Mouse (Mus musculus): ENCODE data around the gene Mgst2. TPM values are rescaled to one million over a fixed set of nuclear protein-coding genes. Genes with fewer than 3 reads are reported as not detected.
A peak's percentile ranks its signal among the peaks of the same experiment; 100 is the strongest.

Gene Mgst2
- polyA plus RNA-seq, 1 experiment: 134 TPM

DNA sequence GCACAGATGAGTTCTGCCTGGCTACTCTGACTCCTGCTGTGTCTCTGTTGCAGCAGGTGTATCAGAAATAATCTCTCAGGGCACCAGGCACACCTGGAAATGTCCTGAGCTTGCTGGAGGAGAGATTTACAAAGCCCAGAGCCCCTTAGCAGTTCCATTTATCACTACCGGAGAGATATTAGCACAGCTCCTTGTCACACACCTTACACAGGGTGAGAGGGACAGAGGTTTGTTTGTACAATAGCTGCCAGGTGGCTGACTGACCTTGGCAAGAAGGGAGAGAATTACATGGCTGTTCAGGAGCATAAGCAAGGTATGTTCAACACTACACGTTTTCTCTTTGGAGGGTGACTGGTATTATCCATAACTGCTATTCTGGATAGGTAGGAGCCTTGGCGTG lies 35.6 kb downstream of the Mgst2 start:
- H3K27ac ChIP-seq (ENCODE audit: control insufficient read depth, insufficient read depth, low read depth, low read length, poor library complexity): no peak overlapping the region
- TF ChIP-seq CTCF (IDR thresholded peaks at IDR 0.05; ENCODE audit: control insufficient read depth, insufficient read depth, low read length): no peak
- no peak for TF ChIP-seq POLR2A (IDR thresholded peaks at IDR 0.05; ENCODE audit: borderline replicate concordance, control insufficient read depth, low read depth, low read length)
- H3K4me1 ChIP-seq (ENCODE audit: control insufficient read depth, insufficient read depth, low read length): no peaks in the 10 kb centered on the region
- WGBS: 82% methylated on average over 3 of the region's 3 CpGs
- H3K4me3 ChIP-seq (replicated peaks; ENCODE audit: control insufficient read depth, low read depth, low read length): no peak overlapping the region

DNA sequence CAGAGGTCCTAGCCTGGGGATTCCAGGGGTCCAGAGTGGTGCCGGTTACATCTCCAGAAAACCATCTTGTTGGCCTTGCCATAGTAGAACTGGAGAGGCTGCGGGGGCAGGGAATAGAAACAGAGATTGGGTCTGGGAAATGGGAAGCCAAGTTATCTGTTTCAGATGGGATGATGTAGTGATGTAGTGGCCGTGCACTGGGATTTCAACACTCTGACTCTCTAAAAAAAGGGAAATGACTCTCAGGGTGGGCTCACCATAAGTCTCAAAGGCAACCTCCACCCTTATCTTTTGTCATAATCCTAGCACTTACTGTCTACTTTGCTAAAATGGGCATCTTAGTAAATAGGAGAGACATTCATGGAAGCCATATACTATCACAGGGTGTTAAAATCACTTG lies 37.8 kb downstream of the Mgst2 start:
- TF ChIP-seq POLR2A (IDR thresholded peaks at IDR 0.05; ENCODE audit: borderline replicate concordance, control insufficient read depth, low read depth, low read length): no peak
- TF ChIP-seq CTCF (IDR thresholded peaks at IDR 0.05; ENCODE audit: control insufficient read depth, insufficient read depth, low read length): no peak
- Histone ChIP-seq H3K4me1 (ENCODE audit: control insufficient read depth, insufficient read depth, low read length) (no peaks in the 10 kb centered on the region; the same call in 1 of the 2 replicates), H3K4me3 (replicated peaks; ENCODE audit: control insufficient read depth, low read depth, low read length) (no peak overlapping the region), H3K27ac (ENCODE audit: control insufficient read depth, insufficient read depth, low read depth, low read length, poor library complexity) (no peak overlapping the region)
- WGBS: 70% methylated on average over 3 of the region's 3 CpGs

DNA sequence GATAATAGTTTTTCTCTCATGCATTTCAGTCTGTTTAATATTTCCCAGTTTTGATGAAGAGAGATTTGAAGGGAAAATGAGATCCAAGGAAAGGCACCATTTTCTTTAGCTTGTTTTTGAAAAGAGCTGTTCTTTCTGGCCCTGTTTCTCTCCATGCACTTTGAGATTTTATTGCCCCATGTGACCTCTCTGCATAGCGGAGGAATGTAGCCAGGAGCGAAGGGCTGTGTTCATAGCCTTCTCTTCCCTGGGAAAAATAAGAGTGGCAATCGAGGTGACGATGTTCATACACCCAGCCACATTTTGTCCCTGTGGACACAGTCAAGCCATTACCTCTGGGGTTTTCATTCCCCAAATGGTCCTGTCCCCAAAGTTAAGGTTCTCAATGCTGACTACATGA lies 40.0 kb downstream of the Mgst2 start:
- no peak overlapping the region for H3K27ac ChIP-seq (ENCODE audit: control insufficient read depth, insufficient read depth, low read depth, low read length, poor library complexity)
- no peak for TF ChIP-seq CTCF (IDR thresholded peaks at IDR 0.05; ENCODE audit: control insufficient read depth, insufficient read depth, low read length)
- no peak for TF ChIP-seq POLR2A (IDR thresholded peaks at IDR 0.05; ENCODE audit: borderline replicate concordance, control insufficient read depth, low read depth, low read length)
- H3K4me3 ChIP-seq (replicated peaks; ENCODE audit: control insufficient read depth, low read depth, low read length): no peak overlapping the region
- WGBS: 85% methylated on average over 4 of the region's 4 CpGs
- no peaks in the 10 kb centered on the region; the same call in 1 of the 2 replicates for H3K4me1 ChIP-seq (ENCODE audit: control insufficient read depth, insufficient read depth, low read length)

DNA sequence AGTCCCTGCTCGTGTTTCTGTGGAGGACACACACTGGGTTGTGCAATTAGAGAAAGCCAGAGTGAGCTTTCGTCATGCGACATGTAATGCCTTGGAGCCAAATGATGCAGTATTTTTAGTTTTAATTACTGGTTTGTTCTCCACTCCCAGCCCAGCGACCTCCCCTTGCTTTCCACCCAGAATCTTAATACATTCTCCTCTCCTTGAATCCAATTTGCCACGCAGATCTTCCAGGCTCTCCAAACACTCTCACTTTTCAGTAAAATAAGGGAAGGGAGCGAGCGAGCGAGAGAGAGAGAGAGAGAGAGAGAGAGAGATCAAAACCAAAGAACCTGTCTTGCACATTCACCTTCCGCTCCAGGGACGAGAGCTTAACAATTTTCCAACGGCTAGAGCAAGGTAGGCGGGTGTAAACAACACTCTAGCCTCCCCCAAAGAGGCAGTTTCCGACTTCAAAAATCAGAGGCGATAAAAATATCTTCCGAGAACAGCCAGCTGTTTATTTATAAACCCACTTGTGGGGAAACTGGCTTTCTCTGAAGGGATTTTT lies 40.6 kb downstream of the Mgst2 start:
- 5% methylated on average over 15 of the region's 15 CpGs for WGBS
- H3K27ac ChIP-seq (ENCODE audit: control insufficient read depth, insufficient read depth, low read depth, low read length, poor library complexity): no peak overlapping the region
- no peak overlapping the region for H3K4me3 ChIP-seq (replicated peaks; ENCODE audit: control insufficient read depth, low read depth, low read length)
- H3K4me1 ChIP-seq (ENCODE audit: control insufficient read depth, insufficient read depth, low read length): no peaks in the 10 kb centered on the region; the same call in 1 of the 2 replicates
- no peak for TF ChIP-seq CTCF (IDR thresholded peaks at IDR 0.05; ENCODE audit: control insufficient read depth, insufficient read depth, low read length)
- TF ChIP-seq POLR2A (IDR thresholded peaks at IDR 0.05; ENCODE audit: borderline replicate concordance, control insufficient read depth, low read depth, low read length): no peak

DNA sequence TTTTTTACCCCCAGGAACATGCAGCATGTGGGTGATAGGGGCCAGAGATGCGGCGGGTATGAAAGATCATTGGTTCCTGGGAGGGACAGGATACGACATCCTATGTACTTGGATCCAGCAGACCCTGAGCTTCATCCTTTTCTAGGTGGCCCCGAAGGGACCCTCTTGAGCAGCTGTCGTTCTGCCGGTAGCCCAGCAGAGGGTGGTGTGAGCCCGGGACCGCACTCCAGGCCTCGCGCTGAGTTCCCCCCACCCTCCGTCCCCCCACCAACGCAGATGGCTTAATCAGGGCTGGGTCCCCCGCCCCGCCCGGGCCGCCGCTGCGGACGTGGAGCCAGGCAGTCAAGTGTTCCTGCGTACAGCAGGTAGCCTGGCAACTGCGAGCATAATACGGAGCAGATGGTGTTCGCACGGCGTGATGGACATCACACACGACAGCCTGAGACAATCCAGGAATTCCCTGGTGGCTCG lies 41.2 kb downstream of the Mgst2 start:
- WGBS: under 1% methylated on average over 27 of the region's 27 CpGs
- TF ChIP-seq POLR2A (IDR thresholded peaks at IDR 0.05; ENCODE audit: borderline replicate concordance, control insufficient read depth, low read depth, low read length): peak; percentile 22; the same call in 1 of the 2 replicates
- peak; percentile 68 for TF ChIP-seq CTCF (IDR thresholded peaks at IDR 0.05; ENCODE audit: control insufficient read depth, insufficient read depth, low read length)
- Histone ChIP-seq H3K4me3 (replicated peaks; ENCODE audit: control insufficient read depth, low read depth, low read length) (peak overlapping the region; percentile 61), H3K4me1 (ENCODE audit: control insufficient read depth, insufficient read depth, low read length) (no peaks in the 10 kb centered on the region; the same call in 1 of the 2 replicates), H3K27ac (ENCODE audit: control insufficient read depth, insufficient read depth, low read depth, low read length, poor library complexity) (no peak overlapping the region)

GRCm38 (mm10) chr3:51701950-51702349 lies 41.8 kb downstream of the Mgst2 start:
- TF ChIP-seq POLR2A (IDR thresholded peaks at IDR 0.05; ENCODE audit: borderline replicate concordance, control insufficient read depth, low read depth, low read length): no peak
- no peak for TF ChIP-seq CTCF (IDR thresholded peaks at IDR 0.05; ENCODE audit: control insufficient read depth, insufficient read depth, low read length)
- WGBS: 29% methylated on average over 13 of the region's 13 CpGs
- no peak overlapping the region for H3K27ac ChIP-seq (ENCODE audit: control insufficient read depth, insufficient read depth, low read depth, low read length, poor library complexity)
- H3K4me1 ChIP-seq (ENCODE audit: control insufficient read depth, insufficient read depth, low read length): no peaks in the 10 kb centered on the region; the same call in 1 of the 2 replicates
- no peak overlapping the region for H3K4me3 ChIP-seq (replicated peaks; ENCODE audit: control insufficient read depth, low read depth, low read length)

- no peak overlapping the region for H3K4me3 ChIP-seq (replicated peaks; ENCODE audit: control insufficient read depth, low read depth, low read length)
- no peaks in the 10 kb centered on the region; the same call in 1 of the 2 replicates for H3K4me1 ChIP-seq (ENCODE audit: control insufficient read depth, insufficient read depth, low read length)
- no peak for TF ChIP-seq CTCF (IDR thresholded peaks at IDR 0.05; ENCODE audit: control insufficient read depth, insufficient read depth, low read length)
- TF ChIP-seq POLR2A (IDR thresholded peaks at IDR 0.05; ENCODE audit: borderline replicate concordance, control insufficient read depth, low read depth, low read length): no peak
- no peak overlapping the region for H3K27ac ChIP-seq (ENCODE audit: control insufficient read depth, insufficient read depth, low read depth, low read length, poor library complexity)
- WGBS: 85% methylated on average over 8 of the region's 8 CpGs
Observed at GRCm38 (mm10) chr3:51702701-51703286, 42.6 kb downstream of the Mgst2 start.

- Histone ChIP-seq H3K4me1 (ENCODE audit: control insufficient read depth, insufficient read depth, low read length) (no peaks in the 10 kb centered on the region; the same call in 1 of the 2 replicates), H3K27ac (ENCODE audit: control insufficient read depth, insufficient read depth, low read depth, low read length, poor library complexity) (no peak overlapping the region), H3K4me3 (replicated peaks; ENCODE audit: control insufficient read depth, low read depth, low read length) (no peak overlapping the region)
- WGBS: 82% methylated on average over 8 of the region's 8 CpGs
- TF ChIP-seq CTCF (IDR thresholded peaks at IDR 0.05; ENCODE audit: control insufficient read depth, insufficient read depth, low read length) (no peak), POLR2A (IDR thresholded peaks at IDR 0.05; ENCODE audit: borderline replicate concordance, control insufficient read depth, low read depth, low read length) (no peak)
Observed at GRCm38 (mm10) chr3:51703478-51703877, 43.3 kb downstream of the Mgst2 start.

All from bone marrow, adult 2 months (tissue).